Mouse (Mus musculus): ENCODE data around the gene Il17d. TPM values are rescaled to one million over a fixed set of nuclear protein-coding genes. Genes with fewer than 3 reads are reported as not detected.

The Il17d gene
- polyA plus RNA-seq, 1 experiment from 2014 or later, result 3.4 TPM

- Histone ChIP-seq H3K36me3 (ENCODE audit: insufficient read depth) (no peaks in the 10 kb centered on the region), H3K27ac (ENCODE audit: low read depth) (peak overlapping the region; percentile 89), H3K9me3 (ENCODE audit: low read depth, low read length) (no peaks in the 10 kb centered on the region), H3K4me2 (peak overlapping the region; percentile 38), H3K27me3 (ENCODE audit: insufficient read depth, low read length) (peaks cover 2% of the 10 kb centered on the region; the same call in 1 of the 2 replicates), H3K9ac (peak overlapping the region; percentile 16; the same call in 1 of the 2 replicates), H3K4me3 (ENCODE audit: low read depth, low read length) (no peak overlapping the region), H3K4me1 (ENCODE audit: insufficient read depth) (peaks cover 33% of the 10 kb centered on the region)
- DNase-seq (peak; percentile 82), ATAC-seq (ENCODE audit: insufficient read depth) (peak; percentile 45)
- peak; percentile 22; the same call in 1 of the 2 replicates for TF ChIP-seq CTCF (IDR thresholded peaks at IDR 0.05; ENCODE audit: low read depth)
- 15% methylated on average over 8 of the region's 8 CpGs for WGBS
Observed at GRCm38 (mm10) chr14:57534961-57535360, 10.4 kb downstream of the Il17d start.

- ATAC-seq (ENCODE audit: insufficient read depth), result peak; percentile 21; the same call in 1 of the 2 replicates
Observed at GRCm38 (mm10) chr14:57535646-57536045, 11.1 kb downstream of the Il17d start.

GRCm38 (mm10) chr14:57536820-57537219 is 12.2 kb downstream of the Il17d start:
- peak overlapping the region; percentile 84 for H3K27ac ChIP-seq (ENCODE audit: low read depth)

More at GRCm38 (mm10) chr14:57535646-57536045, 11.1 kb downstream of the Il17d start:
- Histone ChIP-seq H3K4me3 (ENCODE audit: low read depth, low read length) (no peak overlapping the region), H3K27me3 (ENCODE audit: insufficient read depth, low read length) (peaks cover 2% of the 10 kb centered on the region; the same call in 1 of the 2 replicates), H3K9ac (no peak overlapping the region), H3K27ac (ENCODE audit: low read depth) (peak overlapping the region; percentile 89; the same call in 1 of the 2 replicates), H3K36me3 (ENCODE audit: insufficient read depth) (no peaks in the 10 kb centered on the region), H3K9me3 (ENCODE audit: low read depth, low read length) (no peaks in the 10 kb centered on the region), H3K4me1 (ENCODE audit: insufficient read depth) (peaks cover 33% of the 10 kb centered on the region), H3K4me2 (no peak overlapping the region)
- no peak for TF ChIP-seq CTCF (IDR thresholded peaks at IDR 0.05; ENCODE audit: low read depth)
- 37% methylated on average over 6 of the region's 6 CpGs for WGBS
- peak; percentile 80 for DNase-seq

DNA sequence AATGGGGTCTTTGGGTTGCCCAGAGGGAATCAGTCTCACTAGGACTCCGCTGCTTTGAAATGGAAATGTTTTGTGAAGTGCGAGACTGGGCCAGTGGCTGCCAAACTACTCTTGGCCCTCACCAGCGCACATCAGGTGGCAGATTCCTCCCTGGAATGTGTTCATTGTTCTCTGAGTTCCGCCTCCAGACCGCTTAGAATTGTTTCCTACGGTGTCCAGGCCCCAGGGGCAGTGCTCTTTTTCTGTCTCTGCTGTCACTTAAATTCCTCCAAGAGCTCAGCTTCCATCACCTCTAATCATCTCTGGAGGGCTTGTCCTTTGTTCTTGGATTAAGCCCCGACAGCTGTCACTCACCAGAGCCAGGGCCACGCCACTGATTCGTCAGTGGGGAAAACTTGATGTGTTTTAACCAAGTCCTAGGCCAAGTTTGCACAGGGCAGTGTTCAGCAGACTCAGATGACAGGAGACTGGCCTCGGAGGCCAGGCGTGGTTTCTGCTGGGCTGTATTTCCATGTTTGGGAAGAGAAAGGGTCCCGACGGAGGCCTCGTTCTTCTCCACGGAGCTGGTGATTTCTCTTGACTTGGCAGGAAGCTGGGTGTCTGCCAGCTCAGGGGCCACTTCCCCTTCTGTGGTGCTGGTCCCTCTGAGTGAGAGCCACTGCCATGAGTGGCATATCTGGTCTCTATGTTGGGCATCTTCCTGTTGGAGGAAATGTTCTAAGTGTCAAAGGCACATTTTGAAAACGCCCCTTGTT is 12.9 kb downstream of the Il17d start:
- WGBS, result 17% methylated on average over 16 of the region's 16 CpGs
- no peaks in the 10 kb centered on the region for H3K9me3 ChIP-seq (ENCODE audit: low read depth, low read length)
- H3K4me3 ChIP-seq (ENCODE audit: low read depth, low read length), result no peak overlapping the region
- peak overlapping the region; percentile 39 for H3K4me2 ChIP-seq
- peak overlapping the region; percentile 84 for H3K27ac ChIP-seq (ENCODE audit: low read depth)
- DNase-seq, result peak; percentile 82
- peak; percentile 28; the same call in 1 of the 2 replicates for ATAC-seq (ENCODE audit: insufficient read depth)
- H3K36me3 ChIP-seq (ENCODE audit: insufficient read depth), result no peaks in the 10 kb centered on the region
- no peak for TF ChIP-seq CTCF (IDR thresholded peaks at IDR 0.05; ENCODE audit: low read depth)
- H3K27me3 ChIP-seq (ENCODE audit: insufficient read depth, low read length), result peaks cover 2% of the 10 kb centered on the region; the same call in 1 of the 2 replicates
- no peak overlapping the region for H3K9ac ChIP-seq
- peaks cover 33% of the 10 kb centered on the region for H3K4me1 ChIP-seq (ENCODE audit: insufficient read depth)

More at GRCm38 (mm10) chr14:57536820-57537219, 12.2 kb downstream of the Il17d start:
- no peaks in the 10 kb centered on the region for H3K9me3 ChIP-seq (ENCODE audit: low read depth, low read length)
- ATAC-seq (ENCODE audit: insufficient read depth) (no peak), DNase-seq (peak; percentile 29)
- H3K4me1 ChIP-seq (ENCODE audit: insufficient read depth), result peaks cover 33% of the 10 kb centered on the region
- no peak for TF ChIP-seq CTCF (IDR thresholded peaks at IDR 0.05; ENCODE audit: low read depth)
- no peak overlapping the region for H3K4me3 ChIP-seq (ENCODE audit: low read depth, low read length)
- peak overlapping the region; percentile 39; the same call in 1 of the 2 replicates for H3K4me2 ChIP-seq
- WGBS, result 49% methylated on average over 9 of the region's 9 CpGs
- no peak overlapping the region for H3K9ac ChIP-seq
- H3K36me3 ChIP-seq (ENCODE audit: insufficient read depth), result no peaks in the 10 kb centered on the region
- H3K27me3 ChIP-seq (ENCODE audit: insufficient read depth, low read length), result peaks cover 2% of the 10 kb centered on the region; the same call in 1 of the 2 replicates

DNA sequence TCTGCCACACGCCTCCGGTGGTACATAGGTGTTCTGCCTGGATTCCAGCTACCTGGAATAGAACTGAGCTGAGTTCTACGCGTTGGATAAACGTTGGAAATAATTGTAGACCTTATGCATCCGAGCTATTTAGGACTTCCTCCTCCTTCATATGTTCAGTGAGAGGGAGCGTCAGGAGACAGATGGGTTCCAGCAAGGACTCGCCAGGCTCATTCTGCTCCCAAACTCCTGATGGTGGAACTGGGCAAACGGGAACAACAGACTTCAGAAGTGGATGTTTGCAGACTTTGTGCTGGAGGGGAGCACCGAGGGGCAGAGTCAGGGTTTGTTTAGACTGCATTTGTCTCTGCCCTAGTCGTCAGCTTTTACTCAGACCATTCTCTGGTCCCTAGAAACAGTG is 16.1 kb downstream of the Il17d start:
- Histone ChIP-seq H3K4me3 (ENCODE audit: low read depth, low read length) (no peak overlapping the region), H3K9me3 (ENCODE audit: low read depth, low read length) (no peaks in the 10 kb centered on the region), H3K4me2 (no peak overlapping the region), H3K27me3 (ENCODE audit: insufficient read depth, low read length) (no peaks in the 10 kb centered on the region), H3K27ac (ENCODE audit: low read depth) (0 out of 2 replicates have a peak overlapping the region, but pooled peaks have one; percentile 12), H3K36me3 (ENCODE audit: insufficient read depth) (no peaks in the 10 kb centered on the region), H3K4me1 (ENCODE audit: insufficient read depth) (peaks cover 20% of the 10 kb centered on the region), H3K9ac (no peak overlapping the region)
- ATAC-seq (ENCODE audit: insufficient read depth) (no peak), DNase-seq (no peak)
- no peak for TF ChIP-seq CTCF (IDR thresholded peaks at IDR 0.05; ENCODE audit: low read depth)
- WGBS, result 54% methylated on average over 11 of the region's 11 CpGs

GRCm38 (mm10) chr14:57542231-57542630 is 17.7 kb downstream of the Il17d start:
- H3K4me2 ChIP-seq, result peak overlapping the region; percentile 22; the same call in 1 of the 2 replicates

DNA sequence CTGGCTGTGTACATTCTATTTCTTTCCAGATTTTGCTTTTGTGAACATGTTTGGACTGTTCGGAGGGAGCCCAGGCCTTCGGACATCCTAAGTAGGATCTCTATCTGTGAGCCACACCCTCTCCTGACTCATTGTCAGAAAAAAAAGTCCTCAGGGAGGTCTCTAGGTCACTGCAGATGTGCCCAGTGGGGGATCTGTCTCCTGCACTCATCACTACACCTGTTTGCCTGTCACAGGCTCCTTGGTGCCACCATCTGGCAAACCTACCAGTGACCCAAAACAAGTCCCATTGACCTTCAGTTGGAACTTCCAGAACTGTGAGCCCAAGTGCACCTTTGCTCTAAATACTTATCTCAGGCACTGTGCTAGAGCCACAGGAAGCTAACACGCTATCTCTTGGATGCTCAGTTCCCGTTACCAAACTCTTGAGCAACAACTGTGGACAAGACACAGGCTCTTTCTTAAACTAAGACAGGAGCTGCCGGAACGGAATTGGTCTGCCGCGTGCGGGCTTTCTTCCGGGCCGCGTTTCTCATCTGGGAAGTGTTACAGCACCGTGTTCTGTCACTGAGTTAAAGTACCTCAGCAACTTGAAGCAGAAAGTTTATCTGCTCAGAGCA is 19.0 kb downstream of the Il17d start:
- Histone ChIP-seq H3K9ac (no peak overlapping the region), H3K27ac (ENCODE audit: low read depth) (no peak overlapping the region), H3K4me3 (ENCODE audit: low read depth, low read length) (no peak overlapping the region), H3K27me3 (ENCODE audit: insufficient read depth, low read length) (no peaks in the 10 kb centered on the region), H3K36me3 (ENCODE audit: insufficient read depth) (peaks cover under 1% of the 10 kb centered on the region; the same call in 1 of the 2 replicates), H3K4me1 (ENCODE audit: insufficient read depth) (0 out of 2 replicates have a peak, but pooled peaks cover 5% of the 10 kb centered on the region), H3K9me3 (ENCODE audit: low read depth, low read length) (no peaks in the 10 kb centered on the region), H3K4me2 (no peak overlapping the region)
- 88% methylated on average over 13 of the region's 13 CpGs for WGBS
- DNase-seq (no peak), ATAC-seq (ENCODE audit: insufficient read depth) (no peak)
- no peak for TF ChIP-seq CTCF (IDR thresholded peaks at IDR 0.05; ENCODE audit: low read depth)

More at GRCm38 (mm10) chr14:57542231-57542630, 17.7 kb downstream of the Il17d start:
- H3K4me1 ChIP-seq (ENCODE audit: insufficient read depth), result peaks cover 15% of the 10 kb centered on the region
- no peak overlapping the region for H3K9ac ChIP-seq
- no peak overlapping the region for H3K4me3 ChIP-seq (ENCODE audit: low read depth, low read length)
- TF ChIP-seq CTCF (IDR thresholded peaks at IDR 0.05; ENCODE audit: low read depth), result no peak
- H3K27ac ChIP-seq (ENCODE audit: low read depth), result no peak overlapping the region
- no peak for DNase-seq
- no peak for ATAC-seq (ENCODE audit: insufficient read depth)
- H3K36me3 ChIP-seq (ENCODE audit: insufficient read depth), result no peaks in the 10 kb centered on the region
- no peaks in the 10 kb centered on the region for H3K9me3 ChIP-seq (ENCODE audit: low read depth, low read length)
- no peaks in the 10 kb centered on the region for H3K27me3 ChIP-seq (ENCODE audit: insufficient read depth, low read length)
- WGBS, result 63% methylated on average over 34 of the region's 34 CpGs

Data from lung, embryonic 14.5 days (tissue).